Mouse (Mus musculus) bone marrow, adult 2 months (tissue): ENCODE data around the gene Tbxa2r.

Experiments used
- CTCF ChIP-seq: fragments of 200-500 bp; IDR thresholded peaks from 2 replicates; pipeline ENCODE4 v1.5.1; 2011; ENCODE audit warnings: low read length, control low read depth; ENCODE audit not compliant: control insufficient read depth, insufficient read depth
- POLR2A ChIP-seq: fragments of 200-500 bp; IDR thresholded peaks from 2 replicates; pipeline ENCODE4 v1.6.1; 2011; ENCODE audit warnings: low read depth, mild to moderate bottlenecking, control low read depth, low read length, borderline replicate concordance; ENCODE audit not compliant: control insufficient read depth

GRCm38 (mm10) chr10:81316338-81317060 is 12.0 kb upstream of the Tbxa2r start:
- TF ChIP-seq CTCF (peak; percentile 58), POLR2A (no peak)
